Mouse (Mus musculus) c-Kit-positive CD71-positive TER-119-negative erythroid progenitor cells, embryonic 14.5 days (primary cell): ENCODE data around the gene Mphosph10.
A peak's percentile ranks its signal among the peaks of the same experiment; 100 is the strongest.

Experiments
- DNase-seq: peaks from one replicate; pipeline ENCODE4 v3.0.0-alpha.2; 2013; ENCODE audit warnings: low read depth

Mphosph10 gene

DNA sequence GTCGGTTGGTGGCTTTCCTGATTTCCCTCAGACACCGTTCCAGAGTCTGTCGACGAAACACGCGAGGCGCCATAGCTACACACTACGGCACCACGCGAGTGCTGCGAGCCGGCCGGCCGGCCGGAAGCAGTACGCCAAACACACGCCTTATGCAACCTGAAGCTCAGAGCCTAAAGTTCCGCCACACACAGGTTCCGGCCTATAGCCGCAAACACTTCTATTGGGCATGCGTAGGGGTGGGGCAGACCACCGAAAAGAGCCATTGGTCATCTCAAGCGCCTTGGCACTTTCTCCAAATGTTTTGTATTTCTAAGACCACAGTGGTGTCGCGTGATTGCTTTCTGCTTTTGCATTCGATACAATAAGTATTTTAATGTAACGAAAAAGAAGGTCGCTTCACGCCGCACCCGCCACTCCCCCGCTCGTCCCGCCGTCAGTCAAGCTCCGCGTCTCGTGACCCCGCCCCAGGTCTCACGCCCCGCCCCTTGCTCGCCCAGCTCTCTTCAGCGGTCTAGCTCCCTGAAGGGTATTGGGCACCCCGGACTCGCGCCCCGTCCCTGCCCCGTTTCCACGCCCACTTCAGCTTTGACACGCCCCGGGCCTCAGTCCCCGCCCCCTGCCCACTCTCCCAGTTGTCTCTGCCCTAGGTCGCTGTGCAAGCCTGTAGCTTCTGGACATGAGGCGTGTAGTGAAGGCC is at the start of gene Mphosph10, which contains the start of gene Mcee:
Gene Mphosph10 (minus strand): TSS at position 147 of the 697 bp plus-strand sequence.
Gene Mcee (plus strand): TSS at position 486 of the 697 bp plus-strand sequence.
- DNase-seq = peak; percentile 93

- no peak for DNase-seq
These were observed 48.5 kb upstream of the Mphosph10 start for GRCm38 (mm10) chr7:64440519-64440918.

GRCm38 (mm10) chr7:64439595-64440518 is 47.8 kb upstream of the Mphosph10 start:
- no peak for DNase-seq

- DNase-seq = no peak
These were observed 32.8 kb upstream of the Mphosph10 start for GRCm38 (mm10) chr7:64424861-64425260.

DNA sequence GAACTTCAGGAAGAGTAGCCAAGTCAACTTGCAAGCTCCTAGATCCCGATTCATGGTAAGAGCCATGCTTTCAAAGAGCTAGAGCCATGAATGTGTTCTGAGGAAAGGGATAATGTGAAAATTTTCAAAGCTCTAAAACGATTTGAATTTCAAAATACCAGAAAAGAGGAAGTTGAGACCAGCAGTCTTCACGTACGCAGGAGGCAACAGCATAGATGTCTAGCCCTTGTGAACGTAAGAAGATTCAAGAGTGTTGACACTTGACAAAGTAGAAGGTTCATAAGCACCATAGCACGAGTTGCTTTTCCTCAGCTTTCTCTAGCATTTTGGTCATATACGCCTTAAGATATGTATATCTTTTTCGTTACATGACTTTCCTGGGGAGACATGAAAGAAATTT is 11.9 kb upstream of the Mphosph10 start:
- no peak for DNase-seq

DNA sequence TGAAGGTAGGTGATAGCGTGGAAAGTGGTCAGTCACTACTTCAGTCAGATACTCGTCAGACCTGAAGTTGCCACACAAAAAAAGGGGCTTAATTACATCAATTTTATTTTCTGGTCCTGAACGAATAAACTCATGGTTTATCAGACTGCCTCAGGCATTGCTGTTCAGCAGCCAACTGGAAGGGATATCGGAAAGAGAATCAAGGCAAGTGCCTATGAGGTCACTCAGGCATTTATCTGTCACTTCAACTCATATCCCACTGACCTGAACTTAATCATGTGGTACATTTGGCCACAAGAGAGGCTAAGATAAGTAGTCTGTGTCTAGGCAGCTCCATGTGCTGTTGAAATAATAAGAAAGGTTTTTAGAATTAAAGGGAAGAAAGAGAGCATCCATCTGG is 10.4 kb upstream of the Mphosph10 start:
- DNase-seq = no peak

DNA sequence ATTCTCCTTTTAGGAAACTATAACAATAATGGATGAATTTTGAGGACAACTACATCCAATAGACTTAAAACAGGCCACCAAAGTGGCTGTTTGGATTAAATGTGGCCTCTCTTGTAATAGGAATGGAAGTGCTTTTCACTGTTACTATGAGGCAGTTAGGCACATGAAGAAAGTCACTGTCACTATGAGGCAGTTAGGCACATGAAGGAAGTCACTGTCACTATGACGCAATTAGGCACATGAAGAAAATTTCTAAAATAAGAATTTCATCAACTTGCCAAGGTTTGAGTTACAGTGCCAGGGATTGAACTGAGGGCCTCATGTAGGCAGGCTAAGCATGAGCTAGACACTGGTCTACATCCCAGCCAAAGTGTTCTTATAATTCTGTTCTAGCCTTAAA is 8.7 kb upstream of the Mphosph10 start:
- DNase-seq = no peak

DNA sequence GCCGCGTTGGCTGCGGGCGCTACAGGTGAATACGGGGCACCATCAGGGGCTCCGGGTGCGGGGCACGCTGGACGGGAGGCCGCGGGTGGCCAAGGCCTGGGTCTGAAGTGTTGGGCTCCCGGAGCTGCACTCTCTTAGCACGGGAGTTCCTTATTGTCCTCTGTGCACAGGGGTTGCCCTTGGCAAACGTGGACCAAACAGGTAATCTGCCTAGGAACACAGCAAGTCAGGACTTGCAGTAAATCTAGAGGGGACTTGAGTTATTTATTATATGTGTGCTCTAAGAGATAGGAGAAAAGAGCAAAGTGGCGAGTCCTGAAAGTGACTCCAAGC is 717 bp upstream of the Mphosph10 start:
- no peak for DNase-seq

- DNase-seq = peak; percentile 41
These were observed 589 bp downstream of the Mphosph10 start for GRCm38 (mm10) chr7:64391479-64391878.

GRCm38 (mm10) chr7:64373830-64374562 is 18.1 kb downstream of the Mphosph10 start, which contains the start of gene Fan1:
Gene Fan1 (minus strand): TSS chr7:64374095.
- DNase-seq = peak; percentile 69

- DNase-seq = peak; percentile 29
These were observed 18.8 kb downstream of the Mphosph10 start for GRCm38 (mm10) chr7:64373147-64373829.

DNA sequence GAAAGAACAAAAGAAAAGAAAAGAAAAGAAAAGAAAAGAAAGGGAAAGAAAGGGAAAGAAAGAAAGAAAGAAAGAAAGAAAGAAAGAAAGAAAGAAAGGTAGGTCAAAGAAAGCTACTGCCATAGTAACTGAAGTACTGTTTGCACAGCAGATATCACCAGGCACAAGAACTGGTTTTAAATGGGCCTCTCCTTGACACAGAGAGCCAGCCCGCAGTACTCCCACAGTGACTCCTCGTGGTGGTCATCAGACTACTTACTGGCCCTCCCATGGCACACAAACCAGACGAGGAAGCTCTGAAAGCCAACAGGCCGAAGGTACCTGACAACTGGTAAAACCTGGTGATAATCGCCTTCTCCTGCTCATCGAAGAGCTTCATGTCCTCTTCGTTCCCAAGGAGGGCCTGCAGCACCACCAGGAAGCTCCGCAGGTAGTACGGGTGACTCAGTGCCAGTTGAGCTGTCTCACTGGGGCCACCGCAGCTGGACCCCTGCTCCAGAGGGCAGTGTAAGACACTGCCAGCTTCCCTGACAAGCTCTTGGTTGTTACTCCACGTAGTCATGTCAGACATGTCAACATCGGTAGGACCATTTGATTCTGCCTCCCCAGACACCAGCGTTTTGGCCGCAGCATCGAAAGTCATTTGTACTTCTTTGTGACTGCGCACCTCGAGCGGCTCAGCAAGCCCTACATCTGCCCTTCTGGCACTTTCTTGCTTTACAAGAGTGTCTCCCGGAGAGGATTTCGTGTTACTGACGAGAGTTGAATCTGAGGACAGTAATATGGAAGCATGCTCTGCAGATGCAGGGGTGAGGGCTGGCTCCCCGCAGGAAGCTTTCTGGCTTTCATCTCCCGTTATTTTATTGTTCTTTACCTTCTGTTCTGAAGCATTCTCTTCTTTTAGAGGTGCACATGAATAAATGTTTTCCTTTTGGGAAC is 19.9 kb downstream of the Mphosph10 start:
- DNase-seq = no peak

DNA sequence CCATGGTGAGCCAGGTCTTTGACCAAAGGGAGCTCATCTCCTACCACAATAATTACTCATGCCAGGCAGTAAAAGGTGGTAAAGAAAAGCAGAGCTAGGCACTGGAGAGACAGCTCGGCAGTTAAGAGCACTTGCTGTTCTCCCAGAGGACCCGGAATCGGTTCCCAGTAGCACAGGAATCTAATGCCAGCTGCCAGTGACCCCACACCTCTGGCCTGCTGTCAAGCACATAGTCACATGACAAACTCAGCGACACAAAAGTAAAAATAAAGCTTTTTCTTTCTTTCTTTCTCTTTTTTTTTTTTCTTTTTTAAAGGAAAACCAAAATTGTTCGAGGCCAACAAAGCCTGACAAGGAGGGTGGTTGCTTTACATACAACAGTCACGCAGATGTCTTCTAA is 22.2 kb downstream of the Mphosph10 start:
- no peak for DNase-seq

DNA sequence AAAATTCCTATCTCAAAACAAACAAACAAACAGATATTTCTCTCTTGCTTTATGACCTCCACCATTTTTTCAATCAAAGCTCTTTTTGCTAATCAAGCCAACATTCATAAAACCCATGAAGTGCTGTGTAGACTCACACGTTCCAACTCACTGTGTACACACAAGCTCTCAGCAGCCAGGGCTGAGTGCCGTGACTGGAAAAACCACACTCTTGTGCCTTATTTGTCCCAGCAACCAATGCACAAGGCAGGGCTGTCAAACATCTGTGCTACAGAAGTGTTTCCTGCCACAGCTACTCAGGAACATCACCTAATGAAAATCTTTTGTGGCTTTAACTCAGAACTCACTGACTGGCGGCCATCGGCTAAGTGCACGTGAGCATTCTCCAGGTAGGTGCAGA is 26.2 kb downstream of the Mphosph10 start:
- DNase-seq = no peak

DNA sequence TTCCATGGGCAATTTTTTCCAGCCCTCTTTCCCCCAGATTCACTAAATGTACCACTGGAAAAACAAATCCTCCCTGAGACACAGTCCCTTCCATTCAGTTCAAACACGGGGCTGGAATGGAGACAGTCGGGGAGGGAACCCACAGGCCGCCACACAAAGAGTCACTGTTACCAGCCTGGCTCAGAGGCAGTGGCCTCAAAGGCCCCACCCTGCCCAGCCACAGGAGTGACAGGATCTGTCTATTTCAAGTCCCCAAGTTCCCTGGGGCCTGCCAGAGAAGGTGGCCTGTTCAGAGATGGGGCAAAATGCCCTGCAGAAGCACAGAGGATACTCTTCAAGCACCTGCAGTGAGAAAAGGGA is 31.5 kb downstream of the Mphosph10 start:
- DNase-seq = no peak

DNA sequence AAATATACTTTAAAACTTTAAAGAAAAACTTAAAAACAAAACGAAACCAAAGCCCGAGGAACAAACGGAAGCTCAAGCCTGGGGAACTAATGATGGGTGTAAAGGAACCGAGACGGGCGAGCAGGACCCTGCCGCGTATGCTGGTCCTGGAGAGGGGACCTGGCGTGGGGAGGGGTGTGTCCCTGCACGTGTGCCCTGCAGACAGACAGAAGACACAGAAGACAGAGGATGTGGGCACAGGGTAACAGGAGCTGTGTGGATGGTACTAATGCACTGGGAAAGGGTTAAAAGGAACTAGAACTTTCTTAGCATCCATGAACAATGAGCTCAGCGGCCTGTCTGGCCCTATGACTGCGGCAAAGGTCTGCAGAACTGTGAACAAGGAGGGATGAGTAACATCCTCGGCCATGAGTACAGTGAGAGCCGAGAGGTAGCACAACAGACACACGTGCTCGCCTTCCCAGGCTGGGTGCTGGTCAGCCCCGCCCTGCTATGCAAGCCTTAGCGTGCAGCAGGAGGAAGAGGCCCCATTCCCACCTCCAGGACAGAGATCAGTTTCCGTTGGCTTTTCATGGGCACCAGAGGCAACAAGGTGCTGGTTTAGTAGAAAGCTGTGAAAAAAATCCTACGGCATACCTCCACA is 32.0 kb downstream of the Mphosph10 start:
- DNase-seq = no peak

- DNase-seq = no peak
These were observed 33.4 kb downstream of the Mphosph10 start for GRCm38 (mm10) chr7:64358666-64359065.

DNA sequence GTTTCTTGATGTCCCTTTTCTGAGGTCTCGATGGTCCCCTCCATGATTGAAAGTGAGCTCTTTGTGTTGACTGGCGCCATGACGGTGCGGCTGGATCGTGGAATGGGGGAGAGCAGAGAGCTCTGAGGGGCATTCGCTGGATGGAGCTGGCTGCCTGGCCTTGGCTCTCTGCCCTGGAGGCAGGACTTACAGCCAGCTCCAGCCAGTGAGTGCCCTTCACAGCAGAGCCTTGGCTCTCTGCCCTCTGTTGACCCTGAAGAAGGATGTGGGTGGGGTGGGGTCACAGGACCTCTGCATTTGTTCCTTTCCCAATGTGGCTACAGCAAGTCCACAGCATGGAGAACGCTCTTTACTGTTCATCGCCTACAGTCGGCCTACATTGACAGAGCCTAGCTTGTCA is 34.7 kb downstream of the Mphosph10 start:
- DNase-seq = no peak

GRCm38 (mm10) chr7:64356661-64357060 is 35.4 kb downstream of the Mphosph10 start:
- no peak for DNase-seq

GRCm38 (mm10) chr7:64354206-64354605 is 37.9 kb downstream of the Mphosph10 start:
- no peak for DNase-seq
